Mouse (Mus musculus): Measurements from ENCODE around the gene Acbd4. TPM values are rescaled to one million over a fixed set of nuclear protein-coding genes. Genes with fewer than 3 reads are reported as not detected.

The Acbd4 gene
- total and polyA plus RNA-seq, 3 experiments: 16.6 to 18.3 TPM; not detected in 1

- no peaks in the 10 kb centered on the region for H3K9me3 ChIP-seq (replicated peaks; ENCODE audit: insufficient read depth, low read length)
- DNase-seq (ENCODE audit: low read depth, low spot score): peak; percentile 100
- TF ChIP-seq MXI1 (IDR thresholded peaks at IDR 0.05; ENCODE audit: low read depth, low read length) (peak; percentile 87), USF1 (IDR thresholded peaks at IDR 0.05; ENCODE audit: low read depth, low read length) (no peak), GABPA (IDR thresholded peaks at IDR 0.05; ENCODE audit: low read depth, low read length) (no peak), ETS1 (IDR thresholded peaks at IDR 0.05; ENCODE audit: low read depth, low read length) (peak; percentile 93), MYB (IDR thresholded peaks at IDR 0.05; ENCODE audit: low read depth, low read length) (0 out of 2 replicates have a peak, but pooled peaks have one; percentile 4), GATA1 (IDR thresholded peaks at IDR 0.05; ENCODE audit: low read depth, low read length) (peak; percentile 2; the same call in 1 of the 2 replicates), POLR2AphosphoS2 (IDR thresholded peaks at IDR 0.05; ENCODE audit: low read length) (peak; percentile 80), ZKSCAN1 (IDR thresholded peaks at IDR 0.05; ENCODE audit: low read depth, low read length) (peak; percentile 59; the same call in 1 of the 2 replicates), JUND (IDR thresholded peaks at IDR 0.05; ENCODE audit: low read depth, low read length) (no peak), SMC3 (IDR thresholded peaks at IDR 0.05; ENCODE audit: low read depth, low read length) (no peak), MAFK (IDR thresholded peaks at IDR 0.05; ENCODE audit: borderline replicate concordance, low read depth, low read length) (no peak), POLR2A (IDR thresholded peaks at IDR 0.05; ENCODE audit: control insufficient read depth in 1 of 2, insufficient read depth in 1 of 2, low read depth in 1 of 2, low read length in 2 of 2, poor library complexity in 1 of 2) (peak; percentile 85 to 89), MYC (IDR thresholded peaks at IDR 0.05; ENCODE audit: low read depth, low read length) (no peak), CHD2 (IDR thresholded peaks at IDR 0.05; ENCODE audit: low read length) (peak; percentile 71), MAX (IDR thresholded peaks at IDR 0.05; ENCODE audit: low read length) (peak; percentile 71), KAT2A (conservative IDR thresholded peaks at IDR 0.05; ENCODE audit: low read depth, low read length) (peak; percentile 87), NELFE (IDR thresholded peaks at IDR 0.05; ENCODE audit: low read depth, low read length) (peak; percentile 91), RCOR1 (IDR thresholded peaks at IDR 0.05; ENCODE audit: low read depth, low read length) (no peak), CTCF (IDR thresholded peaks at IDR 0.05 in 2 of 3, conservative IDR thresholded peaks at IDR 0.05 in 1 of 3; ENCODE audit: control insufficient read depth in 1 of 3, insufficient read depth in 1 of 3, low read depth in 2 of 3, low read length in 3 of 3, poor library complexity in 1 of 3, severe bottlenecking in 1 of 3) (no peak; a peak in 1 of 6 replicates), TBP (IDR thresholded peaks at IDR 0.05; ENCODE audit: low read depth, low read length) (peak; percentile 75), ZNF384 (IDR thresholded peaks at IDR 0.05; ENCODE audit: low read depth, low read length) (peak; percentile 99), HCFC1 (IDR thresholded peaks at IDR 0.05; ENCODE audit: low read depth, low read length) (peak; percentile 91), TAL1 (IDR thresholded peaks at IDR 0.05; ENCODE audit: low read length) (peak; percentile 9; the same call in 1 of the 2 replicates), ELF1 (IDR thresholded peaks at IDR 0.05; ENCODE audit: low read depth, low read length) (peak; percentile 92), E2F4 (IDR thresholded peaks at IDR 0.05; ENCODE audit: borderline replicate concordance, low read depth, low read length) (peak; percentile 95), MAZ (IDR thresholded peaks at IDR 0.05; ENCODE audit: low read depth, low read length) (peak; percentile 79), USF2 (IDR thresholded peaks at IDR 0.05; ENCODE audit: borderline replicate concordance in 1 of 2, insufficient read depth in 1 of 2, low read depth in 1 of 2, low read length in 2 of 2) (no peak), TCF12 (IDR thresholded peaks at IDR 0.05; ENCODE audit: low read depth, low read length) (peak; percentile 77), UBTF (IDR thresholded peaks at IDR 0.05; ENCODE audit: borderline replicate concordance, insufficient read depth, low read depth, low read length) (no peak), RAD21 (IDR thresholded peaks at IDR 0.05; ENCODE audit: low read depth, low read length) (no peak), SIN3A (IDR thresholded peaks at IDR 0.05; ENCODE audit: low read length) (peak; percentile 98), BHLHE40 (IDR thresholded peaks at IDR 0.05; ENCODE audit: borderline replicate concordance, low read depth, low read length) (no peak), ZC3H11A (IDR thresholded peaks at IDR 0.05; ENCODE audit: low read depth, low read length) (no peak), NRF1 (IDR thresholded peaks at IDR 0.05; ENCODE audit: insufficient read depth, low read depth, low read length, poor library complexity, severe bottlenecking) (peak; percentile 47; the same call in 1 of the 2 replicates), POLR2AphosphoS5 (IDR thresholded peaks at IDR 0.05; ENCODE audit: borderline replicate concordance, low read depth, low read length) (peak; percentile 71; the same call in 1 of the 2 replicates), CHD1 (IDR thresholded peaks at IDR 0.05; ENCODE audit: low read depth, low read length) (no peak)
These were observed 31.3 kb downstream of the Acbd4 start for GRCm38 (mm10) chr11:103132576-103133455.

More at GRCm38 (mm10) chr11:103132576-103133455, 31.3 kb downstream of the Acbd4 start:
- peak overlapping the region; percentile 98 for H3K9ac ChIP-seq (ENCODE audit: control insufficient read depth, low read depth, low read length, poor library complexity, severe bottlenecking)
- H3K27ac ChIP-seq (ENCODE audit: control insufficient read depth, low read depth, low read length): peak overlapping the region; percentile 81
- H3K79me2 ChIP-seq (ENCODE audit: control insufficient read depth, insufficient read depth, low read length, poor library complexity): peaks cover 20% of the 10 kb centered on the region
- peaks cover 22 to 30% of the 10 kb centered on the region in 2 experiments for H3K4me1 ChIP-seq (ENCODE audit: control insufficient read depth in 1 of 2, insufficient read depth in 2 of 2, low read length in 2 of 2)
- H3K4me3 ChIP-seq (ENCODE audit: control insufficient read depth in 1 of 2, insufficient read depth in 1 of 2, low read depth in 2 of 2, low read length in 2 of 2): peak overlapping the region; percentile 95 to 97
- H3K36me3 ChIP-seq (ENCODE audit: control insufficient read depth in 1 of 2, insufficient read depth in 2 of 2, low read length in 2 of 2): peaks cover 0 to 43% of the 10 kb centered on the region in 2 experiments; a peak in 2 of 4 replicates
- H3K27me3 ChIP-seq (ENCODE audit: control insufficient read depth in 1 of 2, insufficient read depth in 2 of 2, low read length in 2 of 2): no peaks in the 10 kb centered on the region

Measured in MEL (cell line).